Mouse (Mus musculus) limb, embryonic 10.5 days (tissue): ENCODE data around the gene 4930505A04Rik. TPM values are rescaled to one million over a fixed set of nuclear protein-coding genes. Genes with fewer than 3 reads are reported as not detected.
"Not testable (repeated sequence)": the region's sequence is repeated elsewhere in the genome, so short reads cannot be mapped to it uniquely, and the experiment has no call there.

Source experiments
- DNase-seq: peaks from one replicate; pipeline ENCODE4 v3.0.0-alpha.2; 2017; ENCODE audit warnings: low spot score
- H3K27ac ChIP-seq: fragments of 300-500 bp; sonication (generic); 2 replicates; pipeline ENCODE4 v1.5.1; 2016; ENCODE audit warnings: mild to moderate bottlenecking
- H3K27me3 ChIP-seq: fragments of 300-500 bp; sonication (generic); 2 replicates; pipeline ENCODE4 v1.6.1; 2016; ENCODE audit warnings: low read depth, mild to moderate bottlenecking; ENCODE audit not compliant: poor library complexity, severe bottlenecking
- H3K36me3 ChIP-seq: fragments of 300-500 bp; sonication (generic); 2 replicates; pipeline ENCODE4 v1.6.1; 2016; ENCODE audit warnings: mild to moderate bottlenecking, moderate library complexity
- H3K4me1 ChIP-seq: fragments of 300-500 bp; sonication (generic); 2 replicates; pipeline ENCODE4 v1.6.1; 2016
- H3K4me3 ChIP-seq: fragments of 300-500 bp; sonication (generic); 2 replicates; pipeline ENCODE4 v1.5.1; 2016; ENCODE audit warnings: mild to moderate bottlenecking, moderate library complexity
- H3K9me3 ChIP-seq: fragments of 300-500 bp; sonication (generic); replicated peaks from 2 replicates; pipeline ENCODE4 v1.6.1; 2016; ENCODE audit warnings: mild to moderate bottlenecking
- WGBS: fragments of 180-500 bp; shearing (Covaris S2); methylation state at CpG from one replicate; pipeline ENCODE4 v1.1.7; 2016; 5-methylcytosine and 5-hydroxymethylcytosine counted together
- polyA plus RNA-seq: library from polyadenylated mRNA; unstranded; fragments of >200 nt; fragmentation: Nextera tagmentation; extraction: Ambion mirVana; gene quantifications from 2 replicates; pipeline ENCODE4 v1.2.1, GENCODE M21; 2016

4930505A04Rik gene
- polyA plus RNA-seq, 1 experiment from 2014 or later: not detected

GRCm38 (mm10) chr11:30444192-30444905, 27.3 kb downstream of the 4930505A04Rik start:
- not testable (repeated sequence) for H3K4me1 ChIP-seq, H3K4me3 ChIP-seq, H3K36me3 ChIP-seq, DNase-seq, H3K27me3 ChIP-seq, H3K9me3 ChIP-seq, H3K27ac ChIP-seq
- WGBS: 92% methylated on average over 12 of the region's 12 CpGs

- Histone ChIP-seq H3K36me3 (no peaks in the 10 kb centered on the region), H3K4me3 (no peak overlapping the region), H3K4me1 (no peaks in the 10 kb centered on the region), H3K9me3 (no peaks in the 10 kb centered on the region), H3K27me3 (no peaks in the 10 kb centered on the region), H3K27ac (no peak overlapping the region)
- DNase-seq: no peak
- 93% methylated on average over 8 of the region's 8 CpGs for WGBS
Observed at GRCm38 (mm10) chr11:30443746-30444145, 27.9 kb downstream of the 4930505A04Rik start.

- WGBS: 84% methylated on average over 2 of the region's 2 CpGs
- H3K36me3 ChIP-seq: no peaks in the 10 kb centered on the region
- H3K9me3 ChIP-seq: no peaks in the 10 kb centered on the region
- no peak overlapping the region for H3K4me3 ChIP-seq
- no peak for DNase-seq
- H3K4me1 ChIP-seq: no peaks in the 10 kb centered on the region
- no peaks in the 10 kb centered on the region for H3K27me3 ChIP-seq
- no peak overlapping the region for H3K27ac ChIP-seq
Observed at GRCm38 (mm10) chr11:30433256-30433950, 38.2 kb downstream of the 4930505A04Rik start.

GRCm38 (mm10) chr11:30405581-30405980, 66.0 kb downstream of the 4930505A04Rik start:
- no peak for DNase-seq
- Histone ChIP-seq H3K27me3 (no peaks in the 10 kb centered on the region), H3K36me3 (no peaks in the 10 kb centered on the region), H3K4me1 (peaks cover 12% of the 10 kb centered on the region; the same call in 1 of the 2 replicates), H3K4me3 (no peak overlapping the region), H3K27ac (no peak overlapping the region), H3K9me3 (no peaks in the 10 kb centered on the region)
- 65% methylated on average over 2 of the region's 2 CpGs for WGBS

- WGBS: 59% methylated on average over 4 of the region's 4 CpGs
- no peak overlapping the region for H3K27ac ChIP-seq
Observed at GRCm38 (mm10) chr11:30404619-30405200, 66.9 kb downstream of the 4930505A04Rik start.

GRCm38 (mm10) chr11:30394351-30394750, 77.3 kb downstream of the 4930505A04Rik start:
- Histone ChIP-seq H3K4me1 (no peaks in the 10 kb centered on the region), H3K36me3 (no peaks in the 10 kb centered on the region), H3K27ac (no peak overlapping the region), H3K9me3 (no peaks in the 10 kb centered on the region), H3K27me3 (no peaks in the 10 kb centered on the region), H3K4me3 (no peak overlapping the region)
- no peak for DNase-seq

More at GRCm38 (mm10) chr11:30404619-30405200, 66.9 kb downstream of the 4930505A04Rik start:
- peaks cover 12% of the 10 kb centered on the region; the same call in 1 of the 2 replicates for H3K4me1 ChIP-seq
- H3K9me3 ChIP-seq: no peaks in the 10 kb centered on the region
- no peak overlapping the region for H3K4me3 ChIP-seq
- no peaks in the 10 kb centered on the region for H3K36me3 ChIP-seq
- no peak for DNase-seq
- no peaks in the 10 kb centered on the region for H3K27me3 ChIP-seq

GRCm38 (mm10) chr11:30383076-30383475, 88.6 kb downstream of the 4930505A04Rik start:
- H3K9me3 ChIP-seq: no peaks in the 10 kb centered on the region
- H3K27ac ChIP-seq: no peak overlapping the region
- no peaks in the 10 kb centered on the region for H3K36me3 ChIP-seq
- no peak overlapping the region for H3K4me3 ChIP-seq
- no peaks in the 10 kb centered on the region for H3K27me3 ChIP-seq
- H3K4me1 ChIP-seq: no peaks in the 10 kb centered on the region
- DNase-seq: no peak

Other genes starting within 250 kb of the 4930505A04Rik start
- 55.9 and 64.1 TPM in 2 replicates for gene Sptbn1, start 203.7 kb downstream of the 4930505A04Rik start, polyA plus RNA-seq
- gene Acyp2, start 177.8 kb upstream of the 4930505A04Rik start, polyA plus RNA-seq: 3.6 and 4.9 TPM in 2 replicates